Mouse (Mus musculus) retina, postnatal 1 day (tissue): ENCODE measurements around the gene Pdk2.

Source experiments
- DNase-seq: peaks from one replicate; pipeline ENCODE4 v3.0.0-alpha.2; 2012

Pdk2 gene

DNA sequence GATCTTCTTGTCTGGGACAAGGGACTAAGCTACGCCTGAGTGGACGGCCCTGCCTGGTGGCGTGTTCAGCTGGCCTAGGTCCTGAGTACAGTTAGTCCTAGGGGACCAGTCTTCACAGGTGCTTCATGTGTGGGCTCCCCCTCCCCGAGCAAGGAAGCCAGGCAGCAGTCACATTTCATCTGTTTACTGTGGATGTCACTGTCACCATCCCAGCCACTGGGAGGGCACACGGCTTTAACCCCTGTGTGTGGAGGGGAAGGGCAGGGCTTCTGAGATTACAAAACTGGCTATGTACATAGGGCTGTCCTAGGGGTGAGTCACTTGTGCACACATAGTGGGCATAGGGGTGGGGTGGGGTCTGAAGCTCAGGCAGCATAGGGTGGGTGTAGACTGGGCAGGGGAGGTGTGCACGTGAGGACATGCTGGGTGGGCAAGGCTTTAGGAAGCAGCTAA, 15.0 kb downstream of the Pdk2 start:
- DNase-seq: no peak

DNA sequence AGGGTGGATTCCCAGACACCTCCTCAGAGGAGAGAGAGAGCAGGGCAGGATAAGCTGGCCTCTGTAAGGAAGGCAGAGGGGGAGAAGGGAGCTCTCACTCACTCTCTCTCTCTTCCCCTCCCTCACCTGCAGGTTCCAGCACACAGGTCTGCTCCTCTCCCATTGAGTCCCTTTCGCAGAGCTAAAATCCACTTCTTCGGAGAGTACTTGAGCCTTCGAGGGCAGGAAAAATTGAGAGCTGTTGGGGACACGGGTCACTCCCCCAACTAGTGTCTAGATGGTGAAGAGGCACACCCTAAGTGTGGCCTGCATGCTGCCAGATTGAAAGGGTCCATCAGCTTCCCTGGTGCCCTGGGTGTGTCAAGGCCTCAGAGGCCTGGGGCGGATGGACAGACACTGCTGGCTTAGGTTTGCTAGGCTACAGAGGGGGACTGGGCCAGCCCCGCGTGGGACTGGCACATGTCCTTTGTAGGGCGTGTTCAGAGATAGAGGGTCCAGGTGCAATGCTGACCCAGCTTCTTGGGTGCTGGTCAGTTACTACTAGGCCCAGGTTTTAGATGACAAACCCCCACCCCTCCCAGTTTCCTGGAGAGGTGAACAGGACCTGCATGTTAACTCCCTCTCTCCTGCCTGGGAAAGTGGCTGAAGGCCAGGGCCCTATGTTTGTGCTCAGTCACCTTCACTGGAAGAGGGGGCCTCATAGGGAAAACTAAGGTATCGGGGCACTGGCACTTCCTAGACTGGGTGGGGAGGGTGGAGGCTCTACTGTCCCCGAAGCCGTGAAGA, 15.7 kb downstream of the Pdk2 start:
- DNase-seq: no peak

DNA sequence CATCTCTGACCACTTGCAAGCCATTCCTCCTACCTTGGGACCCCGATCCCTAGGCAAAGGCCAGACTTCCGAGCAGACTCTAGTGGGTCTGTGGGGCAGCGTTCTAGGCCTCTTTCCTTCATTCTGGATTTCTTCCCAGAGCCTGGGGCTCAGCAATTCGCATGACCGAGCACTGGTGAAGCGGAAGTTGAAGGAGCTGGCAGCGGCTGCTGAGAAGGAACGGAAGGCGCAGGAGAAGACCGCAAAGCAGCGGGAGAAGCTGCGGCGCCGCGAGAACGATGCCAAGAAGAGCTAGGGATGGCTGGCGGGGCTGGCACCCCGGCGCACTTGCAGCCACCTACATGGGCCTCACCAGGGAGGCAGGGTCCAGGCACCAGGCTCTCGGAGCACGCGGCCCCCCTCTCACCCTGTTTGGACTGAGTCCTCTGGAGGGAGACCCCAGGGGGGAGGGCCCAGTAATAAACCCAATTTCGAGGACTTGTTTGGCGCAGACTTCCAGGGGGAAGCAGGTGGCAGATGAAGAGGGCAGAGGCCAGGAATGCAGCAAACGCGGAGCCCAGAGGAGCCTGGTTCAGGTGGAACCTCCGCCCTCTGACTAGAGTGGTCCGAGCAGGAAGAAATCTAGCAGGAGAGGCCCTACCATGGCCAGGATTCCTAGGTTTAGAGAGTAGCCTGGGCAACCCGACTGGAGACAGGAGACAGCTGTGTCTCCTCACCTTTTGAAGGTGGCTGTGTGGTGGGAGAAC, 16.5 kb downstream of the Pdk2 start:
- DNase-seq: peak; percentile 90

DNA sequence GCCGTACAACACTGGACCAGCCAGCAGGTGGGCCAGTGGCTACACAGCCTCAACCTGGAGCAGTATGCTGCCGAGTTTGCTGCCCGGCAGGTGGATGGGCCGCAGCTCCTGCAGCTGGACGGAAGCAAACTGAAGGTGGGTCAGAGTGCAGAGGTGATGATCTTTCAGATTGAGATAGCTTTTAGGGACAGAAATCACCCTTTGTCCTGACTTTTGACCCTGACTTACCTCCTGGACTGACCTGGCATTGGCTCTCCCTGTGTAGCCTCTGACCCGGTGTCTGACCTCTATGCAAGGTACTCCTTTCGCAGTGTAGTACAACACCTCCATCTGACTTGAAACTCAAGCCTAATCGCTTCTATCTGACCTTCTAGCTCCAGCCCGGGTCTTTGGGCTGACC, 17.7 kb downstream of the Pdk2 start:
- no peak for DNase-seq

DNA sequence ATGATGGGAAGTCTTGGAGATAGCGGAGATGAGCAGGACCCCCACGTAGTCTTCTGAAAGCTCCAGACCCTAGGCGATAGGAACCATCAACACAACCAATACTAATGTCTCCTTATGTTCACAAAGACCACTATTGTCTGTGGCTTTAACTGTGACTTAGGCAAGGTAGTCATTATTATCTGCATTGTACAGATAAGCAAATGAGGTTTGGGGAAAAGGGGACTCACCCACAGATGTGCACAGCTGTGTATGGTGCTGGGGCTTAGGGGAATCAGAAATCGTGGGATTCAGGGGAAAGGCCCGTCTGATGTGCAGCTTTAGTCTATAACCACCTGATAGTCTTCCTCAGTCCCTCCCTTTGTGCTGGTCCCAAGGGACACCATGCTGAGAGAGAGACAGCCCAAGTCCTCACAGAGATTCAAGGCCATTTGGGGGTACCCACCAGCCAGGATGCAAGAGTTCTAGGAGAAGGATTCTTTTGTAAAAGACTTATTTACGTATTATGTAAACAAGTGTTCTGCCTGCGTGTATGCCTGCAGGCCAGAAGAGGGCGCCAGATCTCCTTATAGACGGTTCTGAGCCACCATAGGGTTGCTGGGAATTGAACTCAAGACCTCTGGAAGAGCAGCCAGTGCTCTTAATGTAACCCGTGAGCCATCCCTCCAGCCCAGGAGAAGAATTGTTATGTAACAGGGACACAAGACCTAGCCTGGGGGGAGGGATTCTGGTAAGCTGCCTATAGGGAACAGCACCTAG, 18.7 kb downstream of the Pdk2 start:
- no peak for DNase-seq

DNA sequence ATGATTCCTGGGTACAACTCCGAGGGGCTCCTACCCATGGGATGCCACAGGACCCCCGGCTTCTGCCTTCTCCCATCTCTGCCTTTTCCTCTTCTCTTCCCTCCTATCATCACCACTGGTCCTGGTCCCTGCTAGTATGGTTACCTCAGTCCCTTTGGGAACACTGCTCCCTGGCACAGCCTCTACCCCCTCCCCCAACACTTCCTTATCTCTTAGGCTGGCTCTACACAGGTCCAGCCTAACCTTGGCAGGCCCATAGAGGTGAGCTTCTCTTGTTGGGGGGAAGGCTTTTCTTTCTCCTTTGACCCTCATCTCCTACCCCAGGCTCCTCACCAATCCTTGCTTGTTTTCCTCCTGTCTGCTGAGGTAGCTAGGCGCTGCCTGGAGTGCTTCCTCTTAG, 25.7 kb downstream of the Pdk2 start:
- DNase-seq: no peak

DNA sequence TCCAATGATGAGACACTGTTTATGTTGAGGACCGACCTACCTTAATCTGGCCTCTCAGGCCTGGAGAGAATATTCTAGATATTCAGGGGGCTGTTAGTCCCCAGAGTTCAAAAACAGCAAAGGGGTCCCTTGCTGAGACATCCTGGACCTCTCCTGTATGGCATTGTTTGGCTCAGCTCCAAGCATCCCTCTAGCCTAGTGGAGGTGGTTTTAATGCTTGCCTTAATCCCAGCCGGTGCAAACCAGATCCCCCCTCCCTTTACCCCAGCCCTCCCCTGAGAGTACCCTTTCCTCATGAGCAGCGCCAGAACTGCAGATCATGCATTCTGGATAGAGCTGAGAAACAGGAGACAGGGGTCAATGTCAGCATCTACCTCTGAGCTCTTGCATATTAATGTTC, 28.7 kb downstream of the Pdk2 start:
- DNase-seq: no peak

DNA sequence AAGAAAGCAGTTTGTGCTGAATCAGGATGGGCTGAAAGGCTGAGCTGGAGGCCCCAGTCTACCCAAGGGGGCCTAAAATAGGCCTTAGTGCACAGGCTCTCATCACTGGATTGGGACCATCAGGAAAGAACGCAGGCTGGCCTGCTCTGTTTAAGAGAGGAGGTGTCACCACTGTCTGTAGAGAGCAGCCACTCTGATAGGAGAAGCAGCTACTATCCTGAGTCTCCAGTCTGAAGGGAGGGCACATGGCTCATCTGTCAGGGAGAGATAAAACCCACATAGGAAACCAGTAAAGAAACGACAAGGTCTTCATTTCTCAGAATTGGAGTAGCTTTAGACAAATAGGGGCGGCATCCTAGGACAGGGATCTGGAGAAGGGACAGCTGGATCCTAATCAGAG, 29.1 kb downstream of the Pdk2 start:
- no peak for DNase-seq

DNA sequence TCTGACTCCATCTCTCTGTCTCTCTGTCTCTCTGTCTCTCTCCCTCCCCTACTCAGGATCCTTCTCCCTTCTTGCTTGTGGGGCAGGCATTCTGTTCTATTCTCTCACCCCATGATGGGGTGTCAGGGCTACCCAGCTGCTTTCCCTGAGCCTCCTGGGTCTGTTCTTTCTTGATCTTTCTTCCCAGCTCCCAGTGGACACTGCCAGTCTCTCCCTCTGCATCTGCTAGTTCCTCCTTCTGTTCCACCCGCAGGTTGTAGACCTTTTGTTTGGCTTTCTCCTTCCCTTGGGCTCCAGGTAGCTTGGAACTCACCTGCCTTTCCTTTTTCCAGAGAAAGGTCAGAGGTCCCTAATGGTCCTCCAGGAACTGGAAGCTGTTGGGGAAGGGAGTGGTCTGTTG, 29.7 kb downstream of the Pdk2 start:
- no peak for DNase-seq

DNA sequence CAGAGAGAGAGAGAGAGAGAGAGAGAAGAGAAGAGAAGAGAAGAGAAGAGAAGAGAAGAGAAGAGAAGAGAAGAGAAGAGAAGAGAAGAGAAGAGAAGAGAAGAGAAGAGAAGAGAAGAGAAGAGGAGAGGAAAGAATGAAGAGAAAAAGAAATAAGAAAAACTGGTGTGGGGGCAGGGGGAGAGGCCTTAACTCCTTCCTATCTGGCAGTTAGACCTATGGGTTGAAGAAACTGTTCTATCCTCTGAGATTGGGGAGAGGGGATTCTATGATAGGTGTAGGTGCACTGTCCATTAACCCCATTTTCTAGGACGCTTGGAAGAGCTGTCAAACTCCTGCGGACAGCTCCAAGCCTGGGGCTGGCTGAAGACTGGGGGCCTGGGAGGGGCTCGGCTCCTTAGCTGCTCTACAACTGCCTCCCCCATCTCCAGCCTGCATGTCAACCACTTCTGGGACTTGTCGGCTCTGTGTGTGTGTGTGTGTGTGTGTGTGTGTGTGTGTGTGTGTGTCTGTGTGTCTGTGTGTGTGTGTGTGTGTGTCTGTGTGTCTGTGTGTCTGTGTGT, 30.2 kb downstream of the Pdk2 start:
- peak; percentile 47 for DNase-seq

DNA sequence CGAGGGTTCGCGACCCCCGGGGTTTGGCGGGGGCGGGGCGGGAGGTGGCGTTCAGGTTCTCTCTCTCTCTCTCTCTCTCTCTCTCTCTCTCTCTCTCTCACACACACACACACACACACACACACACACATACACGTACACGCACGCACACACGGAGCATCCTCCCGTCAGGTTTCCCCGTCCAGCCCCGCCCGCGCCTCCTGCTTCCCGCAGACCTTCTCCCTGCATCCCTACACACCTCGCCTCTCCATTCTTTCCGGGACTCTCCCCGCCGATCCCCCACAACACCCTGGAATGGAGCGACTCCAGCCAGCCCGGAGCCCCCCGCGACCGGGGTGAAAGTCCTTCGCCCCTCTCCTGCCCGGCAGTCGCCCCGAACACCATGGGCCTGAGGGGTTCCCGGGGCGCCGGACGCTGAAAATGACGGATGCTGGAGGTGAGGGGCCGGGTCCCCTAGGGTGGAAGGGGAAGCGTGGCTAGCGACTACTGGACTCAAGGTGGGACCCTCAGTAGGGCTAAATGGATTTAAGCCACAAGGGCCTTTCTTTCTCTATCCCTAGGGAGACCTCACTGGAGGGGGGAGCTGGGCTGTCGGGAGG, 30.9 kb downstream of the Pdk2 start:
- peak; percentile 65 for DNase-seq

DNA sequence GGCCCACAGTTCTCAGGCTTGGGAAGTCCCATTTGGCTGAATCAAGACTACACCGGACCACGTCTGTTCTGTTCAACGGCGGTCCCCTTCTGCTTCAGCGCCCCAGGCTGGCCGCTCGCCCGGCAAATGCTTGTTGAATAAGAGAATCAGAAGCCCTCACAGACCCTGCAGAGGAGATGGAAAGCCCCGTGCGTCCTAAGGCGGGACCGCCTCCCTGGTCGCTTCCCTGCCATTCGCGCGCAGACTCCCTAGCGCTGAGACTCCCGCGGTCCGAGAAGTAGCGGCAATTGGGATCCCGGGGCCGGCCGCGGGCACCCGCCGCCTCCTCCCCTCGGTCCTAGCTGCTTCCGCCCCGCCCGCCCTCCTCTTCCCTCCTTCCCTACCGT, 31.5 kb downstream of the Pdk2 start, which contains the start of gene Samd14:
Gene Samd14, plus strand, starts transcription at position 251 of the 386 bp plus-strand sequence.
- DNase-seq: peak; percentile 92

DNA sequence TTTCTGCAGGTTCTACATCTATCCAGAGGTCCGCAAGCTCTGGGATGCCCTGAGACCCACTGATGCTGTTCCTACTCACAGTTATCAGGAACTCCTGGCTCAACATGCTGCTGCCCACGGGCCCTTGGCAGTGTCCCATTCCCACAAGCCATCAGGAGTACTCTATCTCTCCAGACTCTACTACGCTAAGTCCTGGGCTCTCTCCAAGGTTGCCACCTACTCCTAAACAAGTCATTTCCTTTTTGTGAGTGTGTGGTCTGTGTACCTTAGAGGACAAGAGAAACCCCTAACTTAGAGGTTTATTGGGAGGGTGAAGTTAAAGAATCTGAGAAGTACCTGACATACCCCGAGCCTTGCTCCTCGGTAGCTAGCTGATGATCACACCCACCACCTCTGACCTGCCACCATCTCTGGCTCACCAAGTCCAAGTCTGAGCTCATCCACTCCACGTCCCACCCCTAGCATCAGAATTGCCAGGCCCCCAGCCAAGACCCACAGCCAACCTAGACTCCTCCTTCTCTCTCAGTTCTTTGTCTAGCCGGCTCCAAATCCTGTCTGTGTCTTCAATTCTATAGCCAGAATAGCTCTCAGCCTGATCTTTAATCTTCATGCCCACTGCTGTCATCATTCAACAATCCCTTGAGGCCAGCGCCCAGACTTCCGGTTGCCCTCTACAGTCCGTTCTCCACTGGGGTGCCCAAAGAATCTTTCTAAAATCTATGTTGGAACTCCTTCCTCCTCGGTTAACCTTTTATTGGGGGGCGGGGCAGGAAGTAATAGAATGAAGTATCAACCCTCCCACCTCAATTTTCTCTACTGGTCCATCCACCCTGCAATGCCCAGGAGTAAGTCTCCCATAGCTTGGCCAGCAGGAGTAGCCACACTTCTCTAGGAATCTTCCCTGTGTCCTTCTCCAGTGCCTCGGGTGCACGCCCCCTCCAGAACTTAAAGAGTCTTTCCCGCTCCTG, 32.2 kb downstream of the Pdk2 start:
- DNase-seq: peak; percentile 61

DNA sequence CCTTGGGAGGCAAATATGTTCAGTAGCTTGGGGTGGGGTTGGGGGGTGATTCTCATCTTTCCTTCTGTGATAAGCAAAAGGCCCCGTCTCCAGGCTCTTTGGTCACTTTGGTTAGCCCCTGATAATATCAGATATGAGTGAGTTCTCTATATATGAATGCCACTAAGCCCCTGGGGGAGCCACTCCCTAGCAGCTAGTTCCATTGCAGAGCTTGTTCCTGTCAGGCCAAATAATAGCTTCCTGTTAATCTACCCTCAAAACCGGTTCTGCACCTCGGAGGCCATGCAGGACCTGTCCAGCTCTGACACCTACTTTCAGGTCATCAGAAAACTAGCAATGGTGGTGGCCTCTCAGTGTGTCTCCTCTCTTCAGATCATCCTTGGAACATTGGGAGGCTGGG, 33.7 kb downstream of the Pdk2 start:
- no peak for DNase-seq

DNA sequence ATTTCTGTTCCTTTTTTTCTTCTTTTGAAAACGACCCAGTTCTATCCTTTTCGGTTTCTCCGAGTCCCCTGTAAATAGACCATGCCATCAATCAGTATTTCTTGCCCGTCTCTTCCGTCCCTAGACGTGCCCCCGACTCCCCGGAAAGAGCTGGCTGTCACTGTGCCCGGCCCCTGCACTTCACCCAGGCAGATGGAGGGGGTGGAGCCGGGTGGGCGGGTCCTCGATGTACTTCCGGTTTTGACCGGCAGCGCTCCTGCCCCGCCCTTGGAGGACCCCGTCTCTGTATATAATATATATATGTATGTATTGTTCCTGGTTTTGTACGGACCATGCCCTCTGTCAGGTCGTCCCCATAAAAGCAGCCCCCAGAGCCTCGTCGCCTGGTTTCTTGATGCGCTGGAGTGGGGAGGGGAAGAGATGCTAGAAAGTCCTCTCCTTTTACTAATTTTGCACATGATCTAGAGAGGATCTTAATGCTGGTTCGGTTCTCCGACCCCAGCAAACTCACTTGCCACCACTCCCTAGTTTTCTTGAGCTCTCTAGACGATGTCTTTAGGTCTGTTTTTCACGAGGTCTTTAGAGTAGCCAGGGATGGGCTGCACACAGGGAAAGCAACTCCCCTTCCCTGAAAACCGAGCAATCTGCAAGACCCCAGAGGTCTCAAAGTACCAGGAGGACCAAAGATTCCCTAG, 34.5 kb downstream of the Pdk2 start:
- DNase-seq: peak; percentile 90

DNA sequence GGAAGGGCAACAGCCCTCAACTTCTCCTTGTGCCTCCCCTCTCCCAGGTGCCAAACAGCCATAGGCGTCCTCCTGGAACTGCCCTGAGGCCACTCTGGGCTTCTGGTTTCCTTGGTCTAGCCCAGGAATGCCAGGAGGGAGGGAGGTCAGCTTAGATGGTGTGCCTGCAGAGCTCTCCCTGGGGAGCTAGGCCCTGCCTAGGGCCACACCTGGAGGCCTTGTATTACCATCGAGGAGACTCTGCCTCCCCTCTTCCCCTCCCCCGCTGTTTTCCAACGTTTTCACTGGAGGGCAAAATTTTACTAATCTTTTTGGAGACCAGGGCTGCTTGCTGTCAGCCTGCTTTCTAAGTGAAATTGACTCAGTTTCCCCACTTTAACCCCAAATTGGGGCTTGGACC, 35.1 kb downstream of the Pdk2 start:
- no peak for DNase-seq

DNA sequence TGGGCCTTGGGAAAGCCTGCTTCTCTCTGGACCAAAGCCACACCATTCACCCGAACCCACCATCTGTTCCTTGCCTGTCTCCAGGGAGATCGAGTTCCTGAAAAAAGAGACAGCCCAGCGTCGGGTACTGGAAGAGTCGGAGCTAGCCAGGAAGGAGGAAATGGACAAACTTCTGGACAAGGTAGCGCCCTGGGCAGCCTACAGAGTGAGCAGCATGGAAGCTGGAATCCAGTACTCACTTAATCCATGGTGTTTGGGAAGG, 36.3 kb downstream of the Pdk2 start:
- DNase-seq: no peak

DNA sequence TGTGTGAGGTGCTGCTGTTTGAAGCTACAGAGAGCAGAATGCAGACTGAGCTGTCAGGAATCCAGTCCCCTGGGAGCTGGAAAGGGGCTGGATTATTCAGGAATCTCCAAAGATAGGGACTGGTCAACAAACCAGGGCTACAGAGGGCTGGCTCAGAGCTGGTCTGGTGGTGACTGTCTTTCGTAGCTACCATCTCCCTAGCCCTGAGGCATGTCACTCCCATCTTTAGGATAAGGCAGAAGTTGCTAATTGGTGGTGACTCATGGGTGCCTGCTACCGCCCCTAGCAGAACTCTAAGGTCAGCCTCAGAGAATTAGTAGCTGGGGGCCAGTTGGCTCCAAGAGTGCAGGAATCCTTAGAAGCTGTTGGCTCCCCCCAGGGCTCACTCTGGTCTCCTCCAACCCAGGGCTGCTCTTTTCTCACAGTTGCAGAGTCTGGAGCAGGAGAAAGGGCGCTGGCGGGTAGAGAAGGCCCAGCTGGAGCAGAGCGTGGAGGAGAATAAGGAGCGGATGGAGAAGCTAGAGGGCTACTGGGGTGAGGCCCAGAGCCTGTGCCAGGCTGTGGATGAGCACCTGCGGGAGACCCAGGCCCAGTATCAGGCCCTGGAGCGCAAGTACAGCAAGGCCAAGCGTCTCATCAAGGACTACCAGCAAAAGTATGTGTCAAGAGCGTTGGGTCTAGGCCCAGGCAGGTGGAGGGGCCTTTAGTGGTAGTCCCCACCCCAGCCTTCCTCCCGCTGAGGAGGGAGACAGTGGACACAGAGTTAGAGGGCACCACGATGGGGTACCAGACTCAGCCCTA, 36.8 kb downstream of the Pdk2 start:
- peak; percentile 40 for DNase-seq

DNA sequence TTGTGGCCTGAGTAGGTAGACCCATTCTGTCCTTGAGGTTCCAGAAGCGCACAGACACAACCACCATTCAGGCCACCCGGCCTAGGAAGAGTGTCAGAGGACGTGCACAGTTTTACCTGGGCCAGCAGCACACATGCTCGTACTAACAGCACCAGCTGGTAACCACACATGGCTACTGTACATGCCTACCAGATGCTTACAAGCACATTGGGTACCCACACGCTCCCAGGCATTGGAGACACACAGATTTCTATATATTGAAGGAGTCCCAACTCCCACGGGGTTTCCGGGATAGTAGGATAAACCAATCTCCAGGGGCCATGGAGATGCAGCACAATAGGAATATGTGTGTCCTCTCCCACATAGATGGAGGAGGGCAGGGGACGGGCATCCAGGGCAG, 38.4 kb downstream of the Pdk2 start:
- DNase-seq: no peak

DNA sequence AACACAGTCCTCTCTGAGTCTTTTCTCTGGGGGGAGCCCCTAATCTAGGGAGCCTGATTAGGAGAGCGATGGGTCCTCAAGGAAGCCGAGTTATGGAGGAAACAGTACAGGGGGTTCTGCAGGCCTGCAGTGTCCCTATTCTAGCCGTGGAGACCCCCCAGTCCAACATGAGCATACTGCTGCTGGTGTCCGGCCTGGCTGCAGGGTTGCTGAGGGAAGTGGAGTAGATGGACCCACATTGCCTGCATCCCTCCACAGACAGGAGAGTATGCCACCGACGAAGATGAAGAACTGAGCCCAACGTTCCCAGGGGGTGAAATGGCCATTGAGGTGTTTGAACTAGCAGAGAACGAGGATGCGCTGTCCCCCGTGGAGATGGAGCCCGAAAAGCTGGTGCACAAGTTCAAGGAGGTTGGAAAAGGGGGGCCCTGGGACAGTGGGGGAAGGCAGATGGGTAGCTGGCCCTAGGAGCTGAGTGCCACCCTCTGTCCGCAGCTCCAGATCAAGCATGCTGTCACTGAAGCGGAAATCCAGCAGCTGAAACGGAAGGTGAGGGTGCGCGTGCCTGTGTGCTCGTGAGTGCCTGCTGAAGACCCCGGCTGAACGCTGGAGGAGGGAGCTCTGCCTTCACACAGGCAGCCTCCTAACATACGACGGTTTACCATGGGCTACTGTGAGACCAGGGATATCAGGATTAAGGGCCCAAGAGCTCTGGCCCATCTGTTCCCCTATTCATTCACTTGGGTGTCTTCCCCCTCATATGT, 39.4 kb downstream of the Pdk2 start:
- peak; percentile 49 for DNase-seq
